Mouse (Mus musculus) cerebellum, adult 9-11 months (tissue): Measurements from ENCODE around the gene Cfap61.

Experiments used
- DNase-seq: peaks from one replicate; pipeline ENCODE4 v3.0.0; 2022

Cfap61 gene

GRCm38 (mm10) chr2:145950239-145950638 lies 15.7 kb downstream of the Cfap61 start:
- no peak for DNase-seq

GRCm38 (mm10) chr2:145952726-145953125 lies 18.1 kb downstream of the Cfap61 start:
- no peak for DNase-seq

GRCm38 (mm10) chr2:145955844-145956243 lies 21.3 kb downstream of the Cfap61 start:
- DNase-seq = no peak

GRCm38 (mm10) chr2:145956318-145956717 lies 21.7 kb downstream of the Cfap61 start:
- no peak for DNase-seq

GRCm38 (mm10) chr2:145957450-145957849 lies 22.9 kb downstream of the Cfap61 start:
- no peak for DNase-seq

- DNase-seq = no peak
These were observed 23.5 kb downstream of the Cfap61 start for GRCm38 (mm10) chr2:145958097-145958496.

GRCm38 (mm10) chr2:145958551-145958950 lies 24.0 kb downstream of the Cfap61 start:
- no peak for DNase-seq

GRCm38 (mm10) chr2:145961861-145962260 lies 27.3 kb downstream of the Cfap61 start:
- DNase-seq = no peak

- DNase-seq = peak; percentile 92
These were observed 36.2 kb downstream of the Cfap61 start for GRCm38 (mm10) chr2:145970751-145971150.

- DNase-seq = peak; percentile 88
These were observed 36.8 kb downstream of the Cfap61 start for GRCm38 (mm10) chr2:145971237-145972010.

- DNase-seq = no peak
These were observed 38.0 kb downstream of the Cfap61 start for GRCm38 (mm10) chr2:145972571-145972970.

GRCm38 (mm10) chr2:145979616-145980015 lies 45.0 kb downstream of the Cfap61 start:
- no peak for DNase-seq

- no peak for DNase-seq
These were observed 46.3 kb downstream of the Cfap61 start for GRCm38 (mm10) chr2:145980881-145981280.

- DNase-seq = no peak
These were observed 47.1 kb downstream of the Cfap61 start for GRCm38 (mm10) chr2:145981699-145982112.

- DNase-seq = no peak
These were observed 47.9 kb downstream of the Cfap61 start for GRCm38 (mm10) chr2:145982317-145983045.

- no peak for DNase-seq
These were observed 53.2 kb downstream of the Cfap61 start for GRCm38 (mm10) chr2:145987757-145988156.

- DNase-seq = no peak
These were observed 55.9 kb downstream of the Cfap61 start for GRCm38 (mm10) chr2:145990446-145990845.

GRCm38 (mm10) chr2:145996472-145996871 lies 61.9 kb downstream of the Cfap61 start:
- DNase-seq = no peak

- DNase-seq = no peak
These were observed 63.5 kb downstream of the Cfap61 start for GRCm38 (mm10) chr2:145997956-145998525.

- DNase-seq = no peak
These were observed 74.2 kb downstream of the Cfap61 start for GRCm38 (mm10) chr2:146008801-146009200.

GRCm38 (mm10) chr2:146009596-146010349 lies 75.2 kb downstream of the Cfap61 start:
- no peak for DNase-seq

GRCm38 (mm10) chr2:146010816-146011215 lies 76.2 kb downstream of the Cfap61 start:
- no peak for DNase-seq
